Mouse (Mus musculus) kidney, postnatal 25 days (tissue): ENCODE data around the gene Bcar1.
A peak's percentile ranks its signal among the peaks of the same experiment; 100 is the strongest.

Experiments used
- DNase-seq, 2 experiments: peaks; one replicate each; pipeline ENCODE4 v3.0.0; 2021; ENCODE audit warnings: mixed read lengths in 2 of 2

Gene Bcar1

GRCm38 (mm10) chr8:111736321-111736720 lies 7.3 kb downstream of the Bcar1 start:
- DNase-seq, result peak in 1 of 2 experiments; percentile 54

DNA sequence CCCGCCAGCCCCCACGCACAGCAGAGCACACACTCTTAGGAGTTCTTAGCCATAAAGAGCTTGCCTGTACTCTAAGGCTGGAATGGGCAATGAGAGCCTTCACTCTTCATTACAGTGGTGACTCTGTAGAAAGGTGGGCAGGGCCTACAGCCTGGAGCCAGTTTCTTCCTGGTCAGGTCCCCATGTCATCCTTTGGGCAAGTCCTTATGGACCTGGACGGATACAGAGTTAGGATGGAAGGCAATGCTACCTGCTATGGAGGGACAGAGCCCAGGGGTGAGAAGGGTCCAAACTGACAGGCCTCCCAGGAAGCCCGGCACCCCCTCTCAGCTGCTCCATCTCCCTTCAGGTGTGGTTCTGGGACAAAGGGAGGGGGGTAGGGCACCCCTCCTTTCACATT lies 7.8 kb downstream of the Bcar1 start:
- DNase-seq, result no peak

GRCm38 (mm10) chr8:111735335-111735761 lies 8.3 kb downstream of the Bcar1 start:
- peak; percentile 62 to 83 for DNase-seq

- peak in 1 of 2 experiments; percentile 61 for DNase-seq
Observed at GRCm38 (mm10) chr8:111734244-111734960, 9.2 kb downstream of the Bcar1 start.

DNA sequence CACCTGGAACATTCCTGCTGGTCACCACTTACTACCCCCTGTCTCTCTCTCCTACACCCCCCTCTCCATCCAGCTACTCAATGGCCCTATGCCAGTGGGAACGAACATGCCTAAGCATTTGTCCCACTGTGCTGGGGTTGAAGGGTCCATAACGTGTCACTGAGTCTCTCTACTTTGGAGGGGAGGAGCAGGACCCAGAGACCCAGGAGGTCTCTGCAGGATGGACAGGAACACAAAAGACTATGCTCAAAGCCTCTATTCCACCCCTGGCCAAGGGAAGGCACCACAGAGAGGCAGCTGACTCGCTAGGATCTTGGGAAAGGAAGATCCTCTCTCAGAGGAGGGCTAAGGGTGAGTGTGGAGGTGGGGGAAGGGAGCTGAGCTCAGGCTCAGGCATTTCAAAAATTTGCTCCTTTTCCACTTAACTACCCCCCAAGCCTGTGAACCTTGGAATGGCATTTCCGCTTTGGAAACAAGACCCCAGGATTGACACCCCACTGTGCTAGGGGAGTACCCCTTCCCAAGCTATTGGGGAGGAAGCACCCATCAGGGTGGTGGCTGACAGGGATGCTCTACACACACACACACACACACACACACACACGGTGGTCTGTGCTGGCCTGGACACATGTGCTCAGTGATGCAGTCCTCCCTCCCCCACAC lies 9.9 kb downstream of the Bcar1 start:
- peak; percentile 56 to 60 for DNase-seq

DNA sequence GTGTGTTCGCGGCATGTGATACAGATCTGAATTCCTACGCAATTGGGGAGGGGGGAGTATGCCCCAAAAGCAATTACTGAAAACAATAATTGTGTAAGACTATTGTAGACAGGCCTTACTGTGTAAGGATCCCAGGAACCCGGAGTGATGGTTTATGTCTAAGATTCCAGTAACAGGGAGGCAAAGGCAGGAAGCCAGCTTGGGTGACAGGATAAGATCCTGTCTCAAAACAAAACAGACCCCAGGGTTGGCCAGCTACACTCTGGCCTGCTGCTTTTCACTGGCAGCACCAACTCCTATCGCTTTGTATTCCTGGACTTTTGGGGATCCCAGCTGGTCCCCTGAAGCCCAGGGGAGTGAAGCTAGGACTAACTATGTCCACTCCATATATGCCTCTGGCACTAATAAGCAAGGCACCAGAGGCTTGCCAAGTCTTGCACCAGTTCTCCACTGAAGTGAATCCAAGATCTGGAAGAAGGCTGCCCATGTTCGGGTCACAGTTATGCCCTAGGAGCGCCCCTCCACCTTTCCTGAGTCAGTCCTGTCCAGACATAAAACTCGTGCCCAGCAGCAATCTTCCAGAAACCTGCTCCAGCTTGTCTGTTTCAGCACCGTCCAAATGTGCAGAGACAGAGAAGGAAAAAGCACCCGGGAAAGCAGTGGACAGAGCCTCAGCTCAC lies 11.1 kb downstream of the Bcar1 start:
- DNase-seq, result peak; percentile 50 to 74

GRCm38 (mm10) chr8:111732004-111732403 lies 11.6 kb downstream of the Bcar1 start:
- peak; percentile 99 for DNase-seq

GRCm38 (mm10) chr8:111731231-111731977 lies 12.2 kb downstream of the Bcar1 start:
- DNase-seq, result peak; percentile 66 to 87

DNA sequence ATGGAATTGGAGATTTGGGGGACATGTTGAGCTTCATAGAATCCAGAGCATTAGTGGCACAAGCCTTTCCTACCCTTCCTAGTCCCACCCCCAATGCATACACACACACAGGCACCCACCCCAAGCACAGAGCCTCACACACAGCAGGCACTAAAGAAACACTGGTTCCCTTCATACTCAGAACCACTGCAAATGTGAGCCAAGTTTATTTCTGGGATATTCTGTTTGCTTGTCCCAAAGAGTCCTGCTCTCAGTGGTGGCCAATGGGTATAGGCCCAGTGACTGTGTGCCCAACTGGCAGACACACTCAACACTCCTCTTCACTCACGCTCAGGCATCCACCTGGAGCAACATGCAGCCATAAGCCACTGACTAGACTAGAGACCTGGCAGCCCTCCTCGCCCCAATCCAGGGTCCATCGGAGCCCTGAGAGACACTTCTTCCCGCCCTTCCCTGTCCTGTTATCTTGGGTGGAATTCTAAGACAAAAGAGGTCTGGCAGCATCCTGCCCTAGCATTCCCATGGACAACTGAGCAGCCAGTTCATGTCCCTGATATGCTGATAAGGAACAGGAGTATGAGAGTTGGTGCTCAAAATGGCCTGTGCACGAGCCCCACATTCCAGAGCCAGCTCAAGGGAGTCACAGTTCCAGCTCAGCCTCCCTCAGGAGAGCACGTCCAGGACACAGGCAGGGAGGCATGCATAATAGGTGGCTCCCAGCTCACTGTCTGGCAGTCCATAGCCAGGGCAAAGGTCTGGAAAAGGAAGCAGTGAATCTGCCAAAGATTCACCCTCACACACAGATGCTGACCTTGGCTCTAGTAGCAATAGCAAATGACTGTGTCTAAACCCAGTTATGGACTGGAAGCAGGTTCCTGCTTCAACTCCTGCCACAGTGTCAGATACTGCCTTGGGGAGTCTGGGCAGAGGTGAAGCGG lies 14.1 kb downstream of the Bcar1 start:
- peak; percentile 78 to 93 for DNase-seq

DNA sequence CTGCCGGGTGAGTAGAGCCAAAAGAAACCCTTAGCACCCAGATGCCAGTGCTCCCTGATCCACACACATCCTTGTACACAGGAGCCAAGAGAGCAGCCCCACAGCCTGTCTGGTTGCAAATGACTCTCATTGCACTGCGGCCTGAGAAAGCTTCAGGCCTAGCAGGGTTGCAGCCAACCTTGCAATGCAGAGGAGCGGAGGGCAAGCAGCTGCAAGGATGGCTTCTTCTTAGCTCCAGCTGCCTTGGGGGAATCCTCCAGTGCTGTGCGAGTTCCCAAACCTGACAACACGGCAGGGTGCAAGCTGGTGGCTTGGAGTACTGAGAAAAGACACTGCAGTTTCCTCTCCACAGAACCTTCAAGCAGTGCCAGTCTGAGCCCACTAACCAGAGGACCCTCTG lies 15.1 kb downstream of the Bcar1 start:
- DNase-seq, result peak in 1 of 2 experiments; percentile 26

GRCm38 (mm10) chr8:111727553-111727952 lies 16.1 kb downstream of the Bcar1 start:
- DNase-seq, result peak in 1 of 2 experiments; percentile 46

GRCm38 (mm10) chr8:111726102-111726900 lies 17.3 kb downstream of the Bcar1 start:
- DNase-seq, result peak; percentile 89 to 98

DNA sequence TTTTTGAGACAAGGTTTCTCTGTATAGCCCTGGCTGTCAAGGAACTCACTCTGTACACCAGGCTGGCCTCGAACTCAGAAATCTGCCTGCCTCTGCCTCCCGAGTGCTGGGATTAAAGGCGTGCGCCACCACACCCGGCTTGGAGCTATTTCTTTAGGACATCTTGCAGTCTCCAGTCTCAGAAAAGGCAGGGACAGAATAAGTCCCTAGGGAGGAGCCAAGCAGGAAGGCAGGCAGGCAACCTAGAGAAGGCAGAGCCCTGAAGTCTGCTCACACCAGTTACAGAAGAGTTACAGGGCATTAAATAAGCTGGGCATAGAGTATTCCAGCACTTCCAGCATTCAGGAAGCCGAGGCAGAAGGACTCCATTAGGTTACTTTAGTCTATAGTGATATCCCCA lies 18.3 kb downstream of the Bcar1 start:
- no peak for DNase-seq

GRCm38 (mm10) chr8:111720115-111720544 lies 23.5 kb downstream of the Bcar1 start:
- DNase-seq, result peak in 1 of 2 experiments; percentile 34

DNA sequence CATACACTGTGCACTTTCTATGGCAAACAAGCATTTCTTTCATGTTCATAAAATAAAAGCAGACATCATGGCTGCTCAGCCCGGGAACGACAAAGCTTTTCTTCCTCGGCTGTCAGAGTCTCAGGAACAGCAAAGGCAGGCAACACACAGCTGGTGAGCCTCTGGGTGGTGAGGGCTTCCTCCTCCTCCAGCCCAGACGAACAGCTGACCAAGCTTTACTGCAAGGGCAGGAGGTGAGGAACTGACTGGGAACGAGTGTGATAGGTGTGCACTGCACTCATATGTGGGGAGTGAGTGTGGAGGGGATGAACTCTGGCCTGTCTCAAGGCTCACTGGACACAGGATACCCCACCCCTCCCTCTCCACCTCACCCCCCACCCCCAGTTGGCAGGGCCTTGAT lies 24.7 kb downstream of the Bcar1 start:
- DNase-seq, result peak in 1 of 2 experiments; percentile 55

- DNase-seq, result peak in 1 of 2 experiments; percentile 60
Observed at GRCm38 (mm10) chr8:111717866-111718265, 25.7 kb downstream of the Bcar1 start.

GRCm38 (mm10) chr8:111717488-111717792 lies 26.2 kb downstream of the Bcar1 start:
- no peak for DNase-seq

- DNase-seq, result peak in 1 of 2 experiments; percentile 53
Observed at GRCm38 (mm10) chr8:111716603-111717487, 26.8 kb downstream of the Bcar1 start.

GRCm38 (mm10) chr8:111715514-111715913 lies 28.1 kb downstream of the Bcar1 start:
- peak in 1 of 2 experiments; percentile 39 for DNase-seq

DNA sequence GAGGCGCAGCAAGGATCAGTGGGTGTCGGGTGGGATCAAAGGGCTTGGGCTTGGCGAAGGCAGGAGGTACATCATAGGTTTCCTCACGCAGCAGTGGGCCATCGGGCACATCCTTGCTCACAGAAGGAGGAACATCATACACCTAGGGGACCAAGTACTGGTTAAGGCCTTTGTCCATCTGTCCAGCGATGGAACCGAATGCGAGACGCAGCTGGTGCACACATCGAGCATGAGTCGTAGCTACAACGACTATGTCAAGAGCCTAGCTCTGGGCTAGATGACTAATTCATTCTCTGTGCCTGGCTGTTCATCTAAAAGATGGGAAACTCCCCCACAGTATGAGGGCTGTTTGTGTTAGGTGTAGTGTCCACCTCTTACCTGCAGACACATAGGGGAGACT lies 29.3 kb downstream of the Bcar1 start:
- DNase-seq, result no peak
